Comparison of ENCODE assay signal across 8 mouse cellular contexts in genomic region chr8:108574101-108574500, GRCm38 (mm10).
DNase-seq lines count a peak whose midpoint lies in the region.

No protein-coding gene starts in this region.

- peak; percentile 8 for DNase-seq in cerebellum, adult 9-10 months
- DNase-seq in cerebellum, postnatal 36 days: no peak
- peak; percentile 26 to 42 for DNase-seq in urinary bladder, adult 18-20 months (ENCODE audit: low spot score in 2 of 2)
- DNase-seq in urinary bladder, postnatal 4 days (ENCODE audit: low spot score in 2 of 2): no peak
- DNase-seq in gastrocnemius, adult 8-10 months (ENCODE audit: low spot score in 2 of 2): peak; percentile 35 to 43
- peak; percentile 4 to 8 for DNase-seq in layer of hippocampus, adult 8-10 months (ENCODE audit: low spot score in 2 of 2)
- peak; percentile 37 for DNase-seq in naive thymus-derived CD4-positive, alpha-beta T cell, adult 2 months (ENCODE audit: low read depth)
- no peak for DNase-seq in frontal cortex, postnatal 14 days (ENCODE audit: low spot score in 2 of 2)

Comparison
In these comparisons a context has a peak if more than half of its experiments do, and no peak if none do; other contexts are left out.
1. DNase-seq: peak in cerebellum, adult 9-10 months (single experiment), urinary bladder, adult 18-20 months (2 of 2), gastrocnemius, adult 8-10 months (2 of 2), layer of hippocampus, adult 8-10 months (2 of 2) and naive thymus-derived CD4-positive, alpha-beta T cell, adult 2 months (single experiment); none in cerebellum, postnatal 36 days (0 of 2), urinary bladder, postnatal 4 days (0 of 2) and frontal cortex, postnatal 14 days (0 of 2).